Mouse (Mus musculus) liver, postnatal 0 days (tissue): ENCODE results near the gene Cyp1b1.

Source experiments
- CTCF ChIP-seq: sonication (generic); IDR thresholded peaks from 2 replicates; pipeline ENCODE4 v1.5.1; 2016; ENCODE audit warnings: antibody characterized with exemption, low read depth
- EP300 ChIP-seq: IDR thresholded peaks from 2 replicates; pipeline ENCODE4 v1.6.1; 2016; ENCODE audit warnings: antibody characterized with exemption, low read depth, mild to moderate bottlenecking

DNA sequence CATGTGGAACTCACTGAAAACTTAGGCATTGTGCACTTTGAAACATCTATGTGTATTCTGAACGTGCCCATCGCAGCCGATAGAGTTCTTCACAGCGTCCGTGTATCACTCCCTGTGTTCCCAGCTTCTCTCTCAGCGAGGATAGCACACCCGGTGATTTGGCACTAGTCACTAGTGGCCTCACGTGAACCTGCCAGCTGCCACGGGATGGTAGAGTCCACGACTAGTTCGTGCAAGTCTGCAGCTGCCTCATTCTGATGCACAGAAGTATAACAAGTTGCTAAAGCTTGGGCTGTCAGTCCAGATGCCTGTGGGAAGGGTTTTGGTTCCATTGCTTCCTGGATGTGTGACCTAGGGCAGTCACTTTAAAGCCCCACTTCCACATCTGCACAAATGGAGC, 32.1 kb upstream of the Cyp1b1 start:
- TF ChIP-seq CTCF (no peak), EP300 (no peak)
